Mouse (Mus musculus) right cerebral cortex, postnatal 10 days (tissue): ENCODE measurements around the gene Gm49361.
"Not testable (repeated sequence)": the region's sequence is repeated elsewhere in the genome, so short reads cannot be mapped to it uniquely, and the experiment has no call there.

ENCODE experiments used
- DNase-seq, 2 experiments: peaks; one replicate each; pipeline ENCODE4 v3.0.0; 2021; ENCODE audit warnings: low spot score in 2 of 2

Gene Gm49361

GRCm38 (mm10) chr14:57690681-57691080 lies 55.2 kb downstream of the Gm49361 start:
- no peak for DNase-seq

GRCm38 (mm10) chr14:57688066-57688465 lies 57.8 kb downstream of the Gm49361 start:
- not testable (repeated sequence) for DNase-seq

GRCm38 (mm10) chr14:57687441-57687840 lies 58.5 kb downstream of the Gm49361 start:
- no peak for DNase-seq

GRCm38 (mm10) chr14:57686647-57687046 lies 59.3 kb downstream of the Gm49361 start:
- DNase-seq: no peak

GRCm38 (mm10) chr14:57684579-57684978 lies 61.3 kb downstream of the Gm49361 start:
- DNase-seq: peak; percentile 68 to 74

- DNase-seq: no peak
These were observed 63.2 kb downstream of the Gm49361 start for GRCm38 (mm10) chr14:57682751-57683150.

GRCm38 (mm10) chr14:57679958-57680535 lies 65.9 kb downstream of the Gm49361 start:
- DNase-seq: peak; percentile 87 to 92

- DNase-seq: no peak
These were observed 66.4 kb downstream of the Gm49361 start for GRCm38 (mm10) chr14:57679523-57679922.

GRCm38 (mm10) chr14:57675481-57675880 lies 70.4 kb downstream of the Gm49361 start:
- DNase-seq: no peak

GRCm38 (mm10) chr14:57665628-57665950 lies 80.3 kb downstream of the Gm49361 start:
- no peak for DNase-seq

GRCm38 (mm10) chr14:57664822-57665627 lies 80.9 kb downstream of the Gm49361 start, which contains the start of gene Xpo4:
Gene Xpo4, minus strand, starts transcription at chr14:57665430.
- peak; percentile 84 to 85 for DNase-seq

GRCm38 (mm10) chr14:57664311-57664821 lies 81.5 kb downstream of the Gm49361 start:
- peak in 1 of 2 experiments; percentile 23 for DNase-seq

GRCm38 (mm10) chr14:57663630-57664029 lies 82.3 kb downstream of the Gm49361 start:
- DNase-seq: no peak

GRCm38 (mm10) chr14:57658301-57658700 lies 87.6 kb downstream of the Gm49361 start:
- no peak for DNase-seq

- no peak for DNase-seq
These were observed 88.4 kb downstream of the Gm49361 start for GRCm38 (mm10) chr14:57657500-57657899.

- DNase-seq: not testable (repeated sequence)
These were observed 89.4 kb downstream of the Gm49361 start for GRCm38 (mm10) chr14:57656519-57656918.

- no peak for DNase-seq
These were observed 96.4 kb downstream of the Gm49361 start for GRCm38 (mm10) chr14:57649501-57649900.

- no peak for DNase-seq
These were observed 99.7 kb downstream of the Gm49361 start for GRCm38 (mm10) chr14:57646155-57646554.

GRCm38 (mm10) chr14:57639153-57639552 lies 106.8 kb downstream of the Gm49361 start:
- DNase-seq: no peak

GRCm38 (mm10) chr14:57634141-57634540 lies 111.8 kb downstream of the Gm49361 start:
- no peak for DNase-seq

GRCm38 (mm10) chr14:57629595-57629994 lies 116.3 kb downstream of the Gm49361 start:
- DNase-seq: no peak

GRCm38 (mm10) chr14:57622934-57623333 lies 123.0 kb downstream of the Gm49361 start:
- no peak for DNase-seq

- DNase-seq: no peak
These were observed 124.2 kb downstream of the Gm49361 start for GRCm38 (mm10) chr14:57621699-57622098.
